Mouse (Mus musculus) ES-E14 (cell line): ENCODE data around the gene Arhgef25.

Source experiments
- CHD2 ChIP-seq: IDR thresholded peaks from 2 replicates; pipeline ENCODE4 v1.6.1; 2014; ENCODE audit warnings: mild to moderate bottlenecking, low read depth, low read length, inconsistent platforms
- HCFC1 ChIP-seq: IDR thresholded peaks from 2 replicates; pipeline ENCODE4 v1.6.1; 2012; ENCODE audit warnings: low read length, inconsistent platforms, borderline replicate concordance; ENCODE audit not compliant: insufficient read depth
- MAFK ChIP-seq: IDR thresholded peaks from 2 replicates; pipeline ENCODE4 v1.6.1; 2014; ENCODE audit warnings: mild to moderate bottlenecking, low read depth, low read length, inconsistent platforms; ENCODE audit not compliant: insufficient read depth
- ZC3H11A ChIP-seq: IDR thresholded peaks from 2 replicates; pipeline ENCODE4 v1.6.1; 2012; ENCODE audit warnings: low read depth, mild to moderate bottlenecking, inconsistent platforms, low read length, borderline replicate concordance
- ZNF384 ChIP-seq: IDR thresholded peaks from 2 replicates; pipeline ENCODE4 v1.6.1; 2012; ENCODE audit warnings: low read depth, low read length, inconsistent platforms

- TF ChIP-seq ZC3H11A = no peak
- TF ChIP-seq CHD2 = no peak
- TF ChIP-seq HCFC1 = no peak
- no peak for TF ChIP-seq ZNF384
- no peak for TF ChIP-seq MAFK
Observed at GRCm38 (mm10) chr10:127197104-127197503, 7.2 kb upstream of the Arhgef25 start.
